Mouse (Mus musculus) MEL (cell line): ENCODE measurements around the gene Chd9. TPM values are rescaled to one million over a fixed set of nuclear protein-coding genes. Genes with fewer than 3 reads are reported as not detected.
"Not testable (repeated sequence)": the region's sequence is repeated elsewhere in the genome, so short reads cannot be mapped to it uniquely, and the experiment has no call there.

ENCODE experiments used
- DNase-seq: peaks from one replicate; pipeline ENCODE4 v3.0.0; 2011; ENCODE audit warnings: low read depth, low spot score
- H3K27ac ChIP-seq: 2 replicates; pipeline ENCODE4 v1.5.1; 2012; ENCODE audit warnings: low read depth, mild to moderate bottlenecking, control low read depth, low read length, moderate library complexity; ENCODE audit not compliant: control insufficient read depth
- H3K27me3 ChIP-seq, 2 experiments: fragments of 150-350 bp in 1 of 2; sonication (generic) in 1 of 2; 2 replicates each; pipeline ENCODE4 v1.6.1; 2012; ENCODE audit warnings: low read length in 2 of 2, mild to moderate bottlenecking in 2 of 2, improper control_type of control experiment in 1 of 2, moderate library complexity in 1 of 2; ENCODE audit not compliant: insufficient read depth in 2 of 2, control insufficient read depth in 1 of 2
- H3K36me3 ChIP-seq, 2 experiments: 2 replicates each; pipeline ENCODE4 v1.6.1; 2012 to 2014; ENCODE audit warnings: low read length in 2 of 2, improper control_type of control experiment in 1 of 2, inconsistent platforms in 1 of 2, mild to moderate bottlenecking in 1 of 2; ENCODE audit not compliant: insufficient read depth in 2 of 2, control insufficient read depth in 1 of 2
- H3K4me1 ChIP-seq, 2 experiments: fragments of 150-350 bp in 1 of 2; sonication (generic) in 1 of 2; 2 replicates each; pipeline ENCODE4 v1.6.1; 2012; ENCODE audit warnings: low read length in 2 of 2, improper control_type of control experiment in 1 of 2, mild to moderate bottlenecking in 1 of 2; ENCODE audit not compliant: insufficient read depth in 2 of 2, control insufficient read depth in 1 of 2
- H3K4me3 ChIP-seq, 2 experiments: fragments of 150-350 bp in 1 of 2; sonication (generic) in 1 of 2; 2 replicates each; pipeline ENCODE4 v1.5.1; 2012; ENCODE audit warnings: low read depth in 2 of 2, low read length in 2 of 2, mild to moderate bottlenecking in 2 of 2, moderate library complexity in 2 of 2, control low read depth in 1 of 2, improper control_type of control experiment in 1 of 2; ENCODE audit not compliant: control insufficient read depth in 1 of 2, insufficient read depth in 1 of 2
- H3K79me2 ChIP-seq: 2 replicates; pipeline ENCODE4 v1.6.1; 2012; ENCODE audit warnings: mild to moderate bottlenecking, low read length, moderate library complexity; ENCODE audit not compliant: control insufficient read depth, poor library complexity, insufficient read depth
- H3K9ac ChIP-seq: 2 replicates; pipeline ENCODE4 v1.6.1; 2012; ENCODE audit warnings: low read depth, mild to moderate bottlenecking, control low read depth, low read length, moderate library complexity; ENCODE audit not compliant: control insufficient read depth, poor library complexity, severe bottlenecking
- H3K9me3 ChIP-seq: fragments of 150-350 bp; sonication (generic); replicated peaks from 2 replicates; pipeline ENCODE4 v1.6.1; 2012; ENCODE audit warnings: mild to moderate bottlenecking, low read length, improper control_type of control experiment, moderate library complexity; ENCODE audit not compliant: insufficient read depth
- GABPA ChIP-seq: IDR thresholded peaks from 2 replicates; pipeline ENCODE4 v1.6.1; 2012; ENCODE audit warnings: low read depth, mild to moderate bottlenecking, inconsistent platforms, low read length, improper control_type of control experiment, moderate library complexity
- MAX ChIP-seq: IDR thresholded peaks from 2 replicates; pipeline ENCODE4 v1.6.1; 2011; ENCODE audit warnings: low read length, improper control_type of control experiment
- MAZ ChIP-seq: IDR thresholded peaks from 2 replicates; pipeline ENCODE4 v1.6.1; 2012; ENCODE audit warnings: low read depth, mild to moderate bottlenecking, inconsistent platforms, low read length, improper control_type of control experiment
- MYC ChIP-seq: IDR thresholded peaks from 2 replicates; pipeline ENCODE4 v1.6.1; 2011; ENCODE audit warnings: low read depth, mild to moderate bottlenecking, low read length, improper control_type of control experiment, moderate library complexity
- RAD21 ChIP-seq: IDR thresholded peaks from 2 replicates; pipeline ENCODE4 v1.6.1; 2011; ENCODE audit warnings: mild to moderate bottlenecking, low read depth, low read length, improper control_type of control experiment
- TBP ChIP-seq: IDR thresholded peaks from 2 replicates; pipeline ENCODE4 v1.8.0; 2011; ENCODE audit warnings: low read depth, low read length, improper control_type of control experiment
- ZMIZ1 ChIP-seq: IDR thresholded peaks from 2 replicates; pipeline ENCODE4 v1.6.1; 2012; ENCODE audit warnings: low read depth, mild to moderate bottlenecking, inconsistent platforms, low read length, improper control_type of control experiment, moderate library complexity
- ZNF384 ChIP-seq: IDR thresholded peaks from 2 replicates; pipeline ENCODE4 v1.6.1; 2012; ENCODE audit warnings: low read depth, mild to moderate bottlenecking, inconsistent platforms, low read length, improper control_type of control experiment
- polyA plus RNA-seq, 2 experiments: library from polyadenylated mRNA; stranded (reverse) in 1 of 2; unstranded in 1 of 2; fragments of >175 nt in 1 of 2; fragments of >200 nt in 1 of 2; gene quantifications; 2 replicates each; pipeline versions ENCODE4 v1.2.1 to v1.2.4; 2012; ENCODE audit warnings: low replicate concordance in 2 of 2, low read depth in 1 of 2; ENCODE audit not compliant: insufficient read length in 2 of 2, insufficient read depth in 1 of 2, missing spikeins in 1 of 2
- total RNA-seq: library from RNA; depleted of rRNA; stranded (reverse); fragments of 300-350 nt; gene quantifications from 2 replicates; pipeline ENCODE4 v1.2.3, GENCODE M21; 2012

Gene Chd9
- total and polyA plus RNA-seq, 3 experiments: 5.9 to 87.4 (median 40.3) TPM

- no peaks in the 10 kb centered on the region for H3K79me2 ChIP-seq
- H3K27me3 ChIP-seq: no peaks in the 10 kb centered on the region
- H3K36me3 ChIP-seq: peaks cover 0 to 7% of the 10 kb centered on the region in 2 experiments; a peak in 2 of 4 replicates
- H3K27ac ChIP-seq: no peak overlapping the region
- no peak overlapping the region for H3K4me3 ChIP-seq
- DNase-seq: no peak
- TF ChIP-seq ZNF384 (no peak), MAZ (no peak), GABPA (no peak)
- H3K9ac ChIP-seq: no peak overlapping the region
- peaks cover 2 to 20% of the 10 kb centered on the region in 2 experiments for H3K4me1 ChIP-seq
- H3K9me3 ChIP-seq: no peaks in the 10 kb centered on the region
Observed at GRCm38 (mm10) chr8:90882088-90882691, 54.0 kb downstream of the Chd9 start.

- Histone ChIP-seq H3K4me1 (peaks cover 0 to 8% of the 10 kb centered on the region in 2 experiments; a peak in 2 of 4 replicates), H3K27me3 (no peaks in the 10 kb centered on the region), H3K9me3 (no peaks in the 10 kb centered on the region), H3K4me3 (no peak overlapping the region), H3K79me2 (no peaks in the 10 kb centered on the region), H3K27ac (no peak overlapping the region), H3K9ac (no peak overlapping the region), H3K36me3 (no peaks in the 10 kb centered on the region)
- DNase-seq: no peak
- TF ChIP-seq RAD21: no peak
- TF ChIP-seq TBP: peak; percentile 89
- no peak for TF ChIP-seq MYC
- TF ChIP-seq MAX: no peak
- TF ChIP-seq ZMIZ1: no peak
Observed at GRCm38 (mm10) chr8:90885671-90886368, 57.7 kb downstream of the Chd9 start.

GRCm38 (mm10) chr8:90886369-90886712 is 58.2 kb downstream of the Chd9 start:
- H3K9me3 ChIP-seq, H3K27me3 ChIP-seq, H3K4me1 ChIP-seq, H3K9ac ChIP-seq, H3K27ac ChIP-seq, DNase-seq, H3K4me3 ChIP-seq, H3K36me3 ChIP-seq, H3K79me2 ChIP-seq: not testable (repeated sequence)

GRCm38 (mm10) chr8:90887328-90887727 is 59.2 kb downstream of the Chd9 start:
- not testable (repeated sequence) for H3K27ac ChIP-seq, H3K36me3 ChIP-seq, H3K9ac ChIP-seq, DNase-seq, H3K9me3 ChIP-seq, H3K4me3 ChIP-seq, H3K79me2 ChIP-seq, H3K4me1 ChIP-seq, H3K27me3 ChIP-seq
